In genomic region chr8:57654146-57654545, GRCm38 (mm10) we compare ENCODE assay signal across 8 mouse cellular contexts. TPM values are rescaled to one million over a fixed set of nuclear protein-coding genes. Genes with fewer than 3 reads are reported as not detected.
DNase-seq lines count a peak whose midpoint lies in the region; ATAC-seq and TF ChIP-seq lines count a peak whose summit lies in the region.

No protein-coding gene starts in this region.

- intact Hi-C loops in heart, postnatal 25 days (cut with DNase I), result loop anchor here (5.0 kb wide), 3 partner anchors 42 to 167 kb away; partner anchors contain the start of gene Sap30
- intact Hi-C loops in gastrocnemius, postnatal 14 days (cut with DNase I; ENCODE audit: low total_unique reads), result loop anchor here (10.0 kb wide), 1 partner anchor 79 kb away; no protein-coding TSS in a partner anchor

- H3K9me3 ChIP-seq in lung, embryonic 16.5 days (ENCODE audit: control insufficient read depth, low read length), result no peaks in the 10 kb centered on the region
- no peaks in the 10 kb centered on the region for H3K9me3 ChIP-seq in intestine, postnatal 0 days (ENCODE audit: control insufficient read depth)

- H3K4me2 ChIP-seq in lung, embryonic 16.5 days (ENCODE audit: low read depth, low read length), result peak overlapping the region; percentile 93
- H3K4me2 ChIP-seq in intestine, postnatal 0 days (replicated peaks; ENCODE audit: low read depth), result peak overlapping the region; percentile 72

- ATAC-seq in lung, embryonic 16.5 days (ENCODE audit: low read depth), result no peak
- ATAC-seq in intestine, postnatal 0 days, result no peak

- H3K27me3 ChIP-seq in lung, embryonic 16.5 days (ENCODE audit: control insufficient read depth, insufficient read depth, low read depth, low read length), result no peaks in the 10 kb centered on the region
- no peaks in the 10 kb centered on the region for H3K27me3 ChIP-seq in intestine, postnatal 0 days (replicated peaks; ENCODE audit: control insufficient read depth, insufficient read depth, low read length)
- no peaks in the 10 kb centered on the region for H3K27me3 ChIP-seq in splenic B cell, adult 2 months (ENCODE audit: control insufficient read depth, insufficient read depth, low read length, poor library complexity, severe bottlenecking)

- H3K4me3 ChIP-seq in lung, embryonic 16.5 days (ENCODE audit: low read length), result no peak overlapping the region
- peak overlapping the region; percentile 97 for H3K4me3 ChIP-seq in intestine, postnatal 0 days (ENCODE audit: low read depth, low read length)

- 81% methylated on average over 7 of the region's 7 CpGs for WGBS in lung, embryonic 16.5 days
- WGBS in intestine, postnatal 0 days, result 44% methylated on average over 7 of the region's 7 CpGs

- peaks cover 3% of the 10 kb centered on the region for H3K4me1 ChIP-seq in lung, embryonic 16.5 days (replicated peaks; ENCODE audit: control insufficient read depth, insufficient read depth, low read length)
- peaks cover 2% of the 10 kb centered on the region; the same call in 1 of the 2 replicates for H3K4me1 ChIP-seq in intestine, postnatal 0 days (replicated peaks; ENCODE audit: control insufficient read depth, insufficient read depth, low read length)

- no peak for TF ChIP-seq CTCF in intestine, postnatal 0 days (IDR thresholded peaks at IDR 0.05; ENCODE audit: low read depth)

- no peak overlapping the region for H3K27ac ChIP-seq in lung, embryonic 16.5 days (ENCODE audit: low read length)
- H3K27ac ChIP-seq in intestine, postnatal 0 days (ENCODE audit: low read depth, low read length), result 0 out of 2 replicates have a peak overlapping the region, but pooled peaks have one; percentile 97

- no peak overlapping the region for H3K9ac ChIP-seq in lung, embryonic 16.5 days (ENCODE audit: low read length)
- H3K9ac ChIP-seq in intestine, postnatal 0 days (ENCODE audit: low read depth, low read length), result no peak overlapping the region

- peak; percentile 42 for DNase-seq in heart, adult 11 months
- DNase-seq in heart, postnatal 25 days (ENCODE audit: low spot score), result no peak
- no peak for DNase-seq in lung, postnatal 4 days
- DNase-seq in splenic B cell, adult 2 months (ENCODE audit: low read depth, low spot score), result peak; percentile 18
- no peak for DNase-seq in gastrocnemius, adult 18-20 months (ENCODE audit: low spot score)
- DNase-seq in gastrocnemius, postnatal 14 days, result no peak

- H3K36me3 ChIP-seq in lung, embryonic 16.5 days (ENCODE audit: control insufficient read depth, insufficient read depth, low read length), result no peaks in the 10 kb centered on the region
- no peaks in the 10 kb centered on the region for H3K36me3 ChIP-seq in intestine, postnatal 0 days (ENCODE audit: control insufficient read depth, insufficient read depth)
- H3K36me3 ChIP-seq in splenic B cell, adult 2 months (ENCODE audit: control insufficient read depth, insufficient read depth, low read length, poor library complexity, severe bottlenecking), result no peaks in the 10 kb centered on the region

RNA-seq across cellular contexts. Expression of gene Galnt7, which starts 1.3 kb away (rescaled TPM):
- total RNA-seq in heart, postnatal 25 days (2021), result 1 to 10 TPM; 3.9 to 4.9 TPM
- polyA plus RNA-seq in lung, embryonic 16.5 days (2015; fragmentation: Nextera tagmentation; extraction: Ambion mirVana), result 9.6 and 11.2 TPM in 2 replicates
- polyA plus RNA-seq in intestine, postnatal 0 days (2015; fragmentation: Nextera tagmentation; extraction: Ambion mirVana), result 20.2 and 22.4 TPM in 2 replicates
- 1 to 10 TPM; 2.0 to 2.3 TPM for total RNA-seq in gastrocnemius, adult 18-20 months (2021)
- total RNA-seq in gastrocnemius, postnatal 14 days (2021), result 1 to 10 TPM; 3.5 to 4.9 TPM

Comparison
In these comparisons a context has a peak if more than half of its experiments do, and no peak if none do; other contexts are left out.
1. DNase-seq: peak in heart, adult 11 months (single experiment) and splenic B cell, adult 2 months (single experiment); none in heart, postnatal 25 days (single experiment), lung, postnatal 4 days (0 of 2), gastrocnemius, adult 18-20 months (single experiment) and gastrocnemius, postnatal 14 days (single experiment).